ENCODE assay signal across 9 mouse cellular contexts in the genomic region with DNA sequence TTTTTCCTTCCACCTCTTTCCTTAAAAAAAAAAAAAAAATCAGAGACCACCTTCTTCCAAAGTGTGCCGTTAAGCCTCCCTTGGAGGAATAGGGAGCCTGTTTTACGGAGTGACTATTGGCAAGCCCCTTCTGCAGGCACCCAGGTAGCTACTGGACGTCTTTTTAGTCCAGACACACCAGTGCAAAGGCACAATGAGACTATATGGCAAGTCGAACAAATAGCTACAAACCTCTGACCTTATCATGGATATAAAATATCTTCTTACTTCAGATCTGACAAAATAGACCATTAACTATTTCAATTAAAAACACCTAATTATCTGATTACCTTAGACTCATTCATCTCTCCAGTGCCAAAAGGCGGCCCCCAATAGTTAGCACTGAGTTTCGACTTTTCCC. TPM values are rescaled to one million over a fixed set of nuclear protein-coding genes. Genes with fewer than 3 reads are reported as not detected.
DNase-seq lines count a peak whose midpoint lies in the region; ATAC-seq lines count a peak whose summit lies in the region.
"Had no signal": no experiment of that assay in that cellular context is flagged by ENCODE, and none has a peak within 500 bp of the region (broad histone marks: within the 10 kb centered on the region; RNA-seq: fewer than 3 reads in every experiment).

No protein-coding gene starts in this region.

- peaks cover 7% of the 10 kb centered on the region; the same call in 1 of the 2 replicates for H3K27me3 ChIP-seq in kidney, embryonic 15.5 days
- H3K27me3 ChIP-seq in embryonic facial prominence, embryonic 11.5 days (ENCODE audit: control insufficient read depth, insufficient read depth, low read length) = no peaks in the 10 kb centered on the region
- H3K27me3 ChIP-seq in hindbrain, embryonic 11.5 days (ENCODE audit: control insufficient read depth, insufficient read depth, low read length) = no peaks in the 10 kb centered on the region
- H3K27me3 ChIP-seq in midbrain, embryonic 14.5 days (ENCODE audit: control insufficient read depth, insufficient read depth, low read length) = no peaks in the 10 kb centered on the region

- 8% methylated on average over 6 of the region's 6 CpGs for WGBS in kidney, embryonic 15.5 days
- WGBS in embryonic facial prominence, embryonic 11.5 days = 6% methylated on average over 6 of the region's 6 CpGs
- 3% methylated on average over 6 of the region's 6 CpGs for WGBS in hindbrain, embryonic 11.5 days
- WGBS in midbrain, embryonic 14.5 days = 4% methylated on average over 6 of the region's 6 CpGs

- peak overlapping the region; percentile 72 for H3K4me2 ChIP-seq in kidney, embryonic 15.5 days
- H3K4me2 ChIP-seq in embryonic facial prominence, embryonic 11.5 days (ENCODE audit: low read depth, low read length) = peak overlapping the region; percentile 93
- peak overlapping the region; percentile 78 for H3K4me2 ChIP-seq in hindbrain, embryonic 11.5 days (replicated peaks; ENCODE audit: low read depth, low read length)
- H3K4me2 ChIP-seq in midbrain, embryonic 14.5 days (ENCODE audit: low read length) = peak overlapping the region; percentile 80

- ATAC-seq in kidney, embryonic 15.5 days (replicated peaks; ENCODE audit: low FRiP score) = no peak
- ATAC-seq in embryonic facial prominence, embryonic 11.5 days (replicated peaks; ENCODE audit: insufficient number of reproducible peaks, low FRiP score, low TSS enrichment, low read depth) = no peak
- ATAC-seq in hindbrain, embryonic 11.5 days (ENCODE audit: low FRiP score) = no peak
- no peak for ATAC-seq in midbrain, embryonic 14.5 days (ENCODE audit: low FRiP score, low TSS enrichment)

- DNase-seq in kidney, adult 11 months = no peak
- DNase-seq in embryonic facial prominence, embryonic 11.5 days (ENCODE audit: low spot score) = no peak
- no peak for DNase-seq in hindbrain, embryonic 11.5 days (ENCODE audit: low spot score)
- peak; percentile 40 for DNase-seq in midbrain, embryonic 14.5 days
- DNase-seq in T-cell, adult 2 months (ENCODE audit: low spot score) = no peak
- DNase-seq in layer of hippocampus, postnatal 25 days (ENCODE audit: extremely low spot score in 1 of 2, low spot score in 1 of 2) = no peak
- no peak for DNase-seq in gastrocnemius, adult 8-10 months (ENCODE audit: low spot score in 2 of 2)
- DNase-seq: lung, postnatal 14 days had no signal

- no peaks in the 10 kb centered on the region for H3K9me3 ChIP-seq in kidney, embryonic 15.5 days (replicated peaks)
- no peaks in the 10 kb centered on the region for H3K9me3 ChIP-seq in embryonic facial prominence, embryonic 11.5 days (replicated peaks; ENCODE audit: control insufficient read depth, low read length)
- H3K9me3 ChIP-seq in hindbrain, embryonic 11.5 days (ENCODE audit: control insufficient read depth, low read length) = no peaks in the 10 kb centered on the region
- no peaks in the 10 kb centered on the region for H3K9me3 ChIP-seq in midbrain, embryonic 14.5 days (ENCODE audit: control insufficient read depth, low read length)

- no peaks in the 10 kb centered on the region for H3K36me3 ChIP-seq in kidney, embryonic 15.5 days
- no peaks in the 10 kb centered on the region for H3K36me3 ChIP-seq in embryonic facial prominence, embryonic 11.5 days (replicated peaks; ENCODE audit: control insufficient read depth, insufficient read depth, low read depth, low read length)
- H3K36me3 ChIP-seq in hindbrain, embryonic 11.5 days (ENCODE audit: control insufficient read depth, insufficient read depth, low read length) = no peaks in the 10 kb centered on the region
- H3K36me3 ChIP-seq in midbrain, embryonic 14.5 days (ENCODE audit: control insufficient read depth, insufficient read depth, low read length) = no peaks in the 10 kb centered on the region

- H3K9ac ChIP-seq in kidney, embryonic 15.5 days = 0 out of 2 replicates have a peak overlapping the region, but pooled peaks have one; percentile 52
- H3K9ac ChIP-seq in embryonic facial prominence, embryonic 11.5 days (replicated peaks; ENCODE audit: low read length) = no peak overlapping the region
- 0 out of 2 replicates have a peak overlapping the region, but pooled peaks have one; percentile 64 for H3K9ac ChIP-seq in hindbrain, embryonic 11.5 days (ENCODE audit: low read depth, low read length)
- no peak overlapping the region for H3K9ac ChIP-seq in midbrain, embryonic 14.5 days (replicated peaks; ENCODE audit: low read length)

- peak overlapping the region; percentile 90 for H3K27ac ChIP-seq in kidney, embryonic 15.5 days
- no peak overlapping the region for H3K27ac ChIP-seq in embryonic facial prominence, embryonic 11.5 days (replicated peaks; ENCODE audit: low read depth, low read length)
- H3K27ac ChIP-seq in hindbrain, embryonic 11.5 days (ENCODE audit: low read depth, low read length) = peak overlapping the region; percentile 93
- no peak overlapping the region; the same call in none of the 2 replicates for H3K27ac ChIP-seq in midbrain, embryonic 14.5 days (replicated peaks; ENCODE audit: low read depth, low read length)

- peaks cover 26% of the 10 kb centered on the region for H3K4me1 ChIP-seq in kidney, embryonic 15.5 days
- H3K4me1 ChIP-seq in embryonic facial prominence, embryonic 11.5 days (ENCODE audit: control insufficient read depth, insufficient read depth, low read length) = no peaks in the 10 kb centered on the region
- H3K4me1 ChIP-seq in hindbrain, embryonic 11.5 days (replicated peaks; ENCODE audit: control insufficient read depth, insufficient read depth, low read length) = no peaks in the 10 kb centered on the region
- H3K4me1 ChIP-seq in midbrain, embryonic 14.5 days (ENCODE audit: control insufficient read depth, insufficient read depth, low read length) = peaks cover 24% of the 10 kb centered on the region

- H3K4me3 ChIP-seq in kidney, embryonic 15.5 days (replicated peaks) = peak overlapping the region; percentile 52
- H3K4me3 ChIP-seq in embryonic facial prominence, embryonic 11.5 days (ENCODE audit: low read depth, low read length) = peak overlapping the region; percentile 54; the same call in 1 of the 2 replicates
- peak overlapping the region; percentile 59 for H3K4me3 ChIP-seq in hindbrain, embryonic 11.5 days (ENCODE audit: low read depth, low read length)
- peak overlapping the region; percentile 54 for H3K4me3 ChIP-seq in midbrain, embryonic 14.5 days (replicated peaks; ENCODE audit: low read depth, low read length)

RNA-seq across cellular contexts. Expression of a gene that starts 2.0 kb away (rescaled TPM):
- 51.1 and 57.1 TPM in 2 replicates for polyA plus RNA-seq in kidney, embryonic 15.5 days (2015; fragmentation: Nextera tagmentation; extraction: Ambion mirVana)
- 36.7 and 38.5 TPM in 2 replicates for polyA plus RNA-seq in embryonic facial prominence, embryonic 11.5 days (2014; fragmentation: Nextera tagmentation; extraction: Ambion mirVana)
- polyA plus RNA-seq in hindbrain, embryonic 11.5 days (2014; fragmentation: Nextera tagmentation; extraction: Ambion mirVana) = 57.7 and 58.8 TPM in 2 replicates
- 25.5 and 32.3 TPM in 2 replicates for polyA plus RNA-seq in midbrain, embryonic 14.5 days (2014; fragmentation: Nextera tagmentation; extraction: Ambion mirVana)
- 100 to 1,000 TPM; 365 to 458 TPM for total RNA-seq in layer of hippocampus, postnatal 25 days (2021)
- 10 to 100 TPM; 24.4 to 42.0 (median 34.1) TPM for total RNA-seq in gastrocnemius, adult 8-10 months (2022)

Comparison
In these comparisons a context has a peak if more than half of its experiments do, and no peak if none do; other contexts are left out.
1. H3K27ac ChIP-seq: peak in kidney, embryonic 15.5 days (single experiment) and hindbrain, embryonic 11.5 days (single experiment); none in embryonic facial prominence, embryonic 11.5 days (single experiment) and midbrain, embryonic 14.5 days (single experiment).
2. H3K9ac ChIP-seq: peak in kidney, embryonic 15.5 days (single experiment) and hindbrain, embryonic 11.5 days (single experiment); none in embryonic facial prominence, embryonic 11.5 days (single experiment) and midbrain, embryonic 14.5 days (single experiment).
3. Peak in every context shown above with its lines, with median percentiles within 50 percentile points of each other: H3K4me2 ChIP-seq and H3K4me3 ChIP-seq.